ENCODE assay signal across 13 mouse cellular contexts in the genomic region with DNA sequence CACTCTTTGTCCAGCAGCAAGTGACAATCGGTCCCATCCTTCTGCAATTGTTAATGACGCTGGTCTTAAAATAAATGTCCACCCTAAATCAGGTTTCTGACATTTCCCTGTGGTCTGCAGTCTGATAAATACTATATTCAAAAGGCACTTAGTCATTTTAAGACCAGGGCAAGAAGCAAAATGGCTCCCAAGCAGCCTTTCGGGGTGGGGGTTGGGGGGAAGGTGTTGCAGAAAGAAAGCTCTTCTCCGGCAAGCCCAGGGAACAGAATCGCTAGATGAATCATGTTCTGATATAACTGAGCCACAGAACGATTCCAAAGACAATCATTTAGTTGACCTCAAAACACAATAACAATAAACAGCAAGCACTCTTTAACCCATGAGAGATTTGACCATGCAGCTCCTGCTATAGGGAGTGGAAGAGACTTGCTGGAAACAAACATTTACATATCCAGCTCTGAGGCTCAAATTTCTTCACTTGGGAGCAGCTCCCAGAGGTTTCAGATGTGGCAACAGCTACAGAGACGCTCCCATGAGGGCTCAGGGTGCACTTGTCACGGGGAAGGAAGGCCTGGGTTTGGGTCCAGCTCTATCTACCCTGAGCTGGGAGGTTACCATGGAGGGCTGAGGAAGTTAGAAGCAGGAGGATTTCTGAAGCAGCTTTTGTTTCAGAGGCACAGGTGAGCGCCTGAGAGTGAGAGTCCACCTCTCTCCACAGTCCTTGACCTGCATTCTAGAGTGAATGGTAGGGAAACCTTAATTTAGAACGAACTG. TPM values are rescaled to one million over a fixed set of nuclear protein-coding genes. Genes with fewer than 3 reads are reported as not detected.
DNase-seq lines count a peak whose midpoint lies in the region; ATAC-seq and TF ChIP-seq lines count a peak whose summit lies in the region.
"Had no signal": no experiment of that assay in that cellular context is flagged by ENCODE, and none has a peak within 500 bp of the region (broad histone marks: within the 10 kb centered on the region; RNA-seq: fewer than 3 reads in every experiment).

No protein-coding gene starts in this region.

- no peak overlapping the region for H3K4me3 ChIP-seq in forebrain, embryonic 12.5 days (replicated peaks)
- no peak overlapping the region for H3K4me3 ChIP-seq in forebrain, embryonic 10.5 days
- no peak overlapping the region for H3K4me3 ChIP-seq in lung, embryonic 15.5 days
- H3K4me3 ChIP-seq in midbrain, embryonic 15.5 days = peak overlapping the region; percentile 44
- no peak overlapping the region for H3K4me3 ChIP-seq in kidney, embryonic 16.5 days (ENCODE audit: low read length)
- H3K4me3 ChIP-seq: intestine, embryonic 15.5 days; megakaryocyte, embryonic 14.5 days; stomach, embryonic 15.5 days had no signal

- H3K4me1 ChIP-seq in forebrain, embryonic 12.5 days = peaks cover 63% of the 10 kb centered on the region
- peaks cover 90% of the 10 kb centered on the region for H3K4me1 ChIP-seq in forebrain, embryonic 10.5 days
- H3K4me1 ChIP-seq in lung, embryonic 15.5 days = peaks cover 69% of the 10 kb centered on the region
- H3K4me1 ChIP-seq in midbrain, embryonic 15.5 days = peaks cover 61% of the 10 kb centered on the region
- H3K4me1 ChIP-seq in kidney, embryonic 16.5 days (ENCODE audit: insufficient read depth, low read length) = peaks cover 38% of the 10 kb centered on the region

- no peaks in the 10 kb centered on the region; the same call in 1 of the 2 replicates for H3K27me3 ChIP-seq in forebrain, embryonic 12.5 days
- peaks cover 28% of the 10 kb centered on the region for H3K27me3 ChIP-seq in forebrain, embryonic 10.5 days (ENCODE audit: poor library complexity, severe bottlenecking)
- H3K27me3 ChIP-seq in lung, embryonic 15.5 days = no peaks in the 10 kb centered on the region
- no peaks in the 10 kb centered on the region for H3K27me3 ChIP-seq in midbrain, embryonic 15.5 days (replicated peaks)
- no peaks in the 10 kb centered on the region for H3K27me3 ChIP-seq in kidney, embryonic 16.5 days (ENCODE audit: insufficient read depth, low read length)
- H3K27me3 ChIP-seq: intestine, embryonic 15.5 days; stomach, embryonic 15.5 days had no signal

- no peak for ATAC-seq in forebrain, embryonic 12.5 days (ENCODE audit: low FRiP score)
- ATAC-seq in lung, embryonic 15.5 days (ENCODE audit: borderline replicate concordance, extremely low read depth, low FRiP score, low TSS enrichment) = no peak
- no peak for ATAC-seq in midbrain, embryonic 15.5 days (replicated peaks)
- ATAC-seq in kidney, embryonic 16.5 days (ENCODE audit: low FRiP score, low TSS enrichment) = no peak
- ATAC-seq: intestine, embryonic 15.5 days had no signal

- H3K9ac ChIP-seq in forebrain, embryonic 12.5 days = no peak overlapping the region
- H3K9ac ChIP-seq in lung, embryonic 15.5 days = no peak overlapping the region
- H3K9ac ChIP-seq in midbrain, embryonic 15.5 days = peak overlapping the region; percentile 24
- no peak overlapping the region for H3K9ac ChIP-seq in kidney, embryonic 16.5 days (replicated peaks; ENCODE audit: low read length)
- H3K9ac ChIP-seq: intestine, embryonic 15.5 days; stomach, embryonic 15.5 days had no signal

- H3K27ac ChIP-seq in forebrain, embryonic 12.5 days = peak overlapping the region; percentile 21; the same call in 1 of the 2 replicates
- no peak overlapping the region for H3K27ac ChIP-seq in forebrain, embryonic 10.5 days
- H3K27ac ChIP-seq in lung, embryonic 15.5 days = peak overlapping the region; percentile 1; the same call in 1 of the 2 replicates
- peak overlapping the region; percentile 84 for H3K27ac ChIP-seq in midbrain, embryonic 15.5 days
- H3K27ac ChIP-seq in kidney, embryonic 16.5 days (ENCODE audit: low read length) = no peak overlapping the region
- H3K27ac ChIP-seq: intestine, embryonic 15.5 days; stomach, embryonic 15.5 days had no signal

- no peak for TF ChIP-seq POLR2A in brain, embryonic 14.5 days (IDR thresholded peaks at IDR 0.05; ENCODE audit: borderline replicate concordance, extremely low read depth, insufficient read depth, insufficient read length, poor library complexity, severe bottlenecking)

- H3K4me2 ChIP-seq in forebrain, embryonic 12.5 days = peak overlapping the region; percentile 19; the same call in 1 of the 2 replicates
- no peak overlapping the region for H3K4me2 ChIP-seq in lung, embryonic 15.5 days
- H3K4me2 ChIP-seq in midbrain, embryonic 15.5 days = peak overlapping the region; percentile 52
- no peak overlapping the region for H3K4me2 ChIP-seq in kidney, embryonic 16.5 days (replicated peaks; ENCODE audit: low read depth, low read length)
- H3K4me2 ChIP-seq: intestine, embryonic 15.5 days; stomach, embryonic 15.5 days had no signal

- 82% methylated on average over 10 of the region's 10 CpGs for WGBS in forebrain, embryonic 12.5 days
- whole genome bisulfite sequencing in forebrain, embryonic 10.5 days = 77% methylated on average over 10 of the region's 10 CpGs
- 55% methylated on average over 10 of the region's 10 CpGs for WGBS in lung, embryonic 15.5 days
- 63% methylated on average over 10 of the region's 10 CpGs for WGBS in midbrain, embryonic 15.5 days
- 69% methylated on average over 10 of the region's 10 CpGs for WGBS in kidney, embryonic 16.5 days

- H3K36me3 ChIP-seq in forebrain, embryonic 12.5 days (replicated peaks) = no peaks in the 10 kb centered on the region
- no peaks in the 10 kb centered on the region for H3K36me3 ChIP-seq in forebrain, embryonic 10.5 days (replicated peaks)
- H3K36me3 ChIP-seq in lung, embryonic 15.5 days = no peaks in the 10 kb centered on the region
- H3K36me3 ChIP-seq in midbrain, embryonic 15.5 days (replicated peaks) = no peaks in the 10 kb centered on the region
- H3K36me3 ChIP-seq in kidney, embryonic 16.5 days (ENCODE audit: insufficient read depth, low read length) = no peaks in the 10 kb centered on the region
- H3K36me3 ChIP-seq: intestine, embryonic 15.5 days; stomach, embryonic 15.5 days had no signal

- TF ChIP-seq CTCF in brain, embryonic 14.5 days (IDR thresholded peaks at IDR 0.05; ENCODE audit: borderline replicate concordance, extremely low read depth, insufficient read depth, insufficient read length) = no peak

- no peaks in the 10 kb centered on the region for H3K9me3 ChIP-seq in forebrain, embryonic 12.5 days
- no peaks in the 10 kb centered on the region for H3K9me3 ChIP-seq in forebrain, embryonic 10.5 days
- no peaks in the 10 kb centered on the region for H3K9me3 ChIP-seq in lung, embryonic 15.5 days
- H3K9me3 ChIP-seq in midbrain, embryonic 15.5 days = no peaks in the 10 kb centered on the region
- H3K9me3 ChIP-seq in kidney, embryonic 16.5 days (ENCODE audit: low read length) = no peaks in the 10 kb centered on the region
- H3K9me3 ChIP-seq: intestine, embryonic 15.5 days; megakaryocyte, embryonic 14.5 days; stomach, embryonic 15.5 days had no signal

- no peak for DNase-seq in forebrain, embryonic 10.5 days (ENCODE audit: extremely low spot score, low spot score)
- DNase-seq in lung, postnatal 36 days = no peak
- peak; percentile 58 for DNase-seq in brain, embryonic 14.5 days (ENCODE audit: low read depth)
- DNase-seq in ovary, postnatal 14 days (ENCODE audit: low spot score) = no peak
- DNase-seq: B cell, adult 2 months; liver had no signal

RNA-seq across cellular contexts. Expression of gene Zbtb38, which starts 22.9 kb away (rescaled TPM):
- polyA plus RNA-seq in forebrain, embryonic 12.5 days (2016; fragmentation: Nextera tagmentation; extraction: Ambion mirVana) = 14.7 and 15.7 TPM in 2 replicates
- 9.0 and 9.4 TPM in 2 replicates for polyA plus RNA-seq in forebrain, embryonic 10.5 days (2016; fragmentation: Nextera tagmentation; extraction: Ambion mirVana)
- polyA plus RNA-seq in lung, embryonic 15.5 days (2015; fragmentation: Nextera tagmentation; extraction: Ambion mirVana) = 26.3 and 26.4 TPM in 2 replicates
- 8.3 and 15.0 TPM in 2 replicates for polyA plus RNA-seq in brain, embryonic 14.5 days (2012; rRNA removed)
- polyA plus RNA-seq in midbrain, embryonic 15.5 days (2015; fragmentation: Nextera tagmentation; extraction: Ambion mirVana) = 57.2 and 59.2 TPM in 2 replicates
- 22.1 and 24.8 TPM in 2 replicates for polyA plus RNA-seq in kidney, embryonic 16.5 days (2015; fragmentation: Nextera tagmentation; extraction: Ambion mirVana)

Comparison
In these comparisons a context has a peak if more than half of its experiments do, and no peak if none do; other contexts are left out.
1. H3K27ac ChIP-seq: peak in forebrain, embryonic 12.5 days (single experiment), lung, embryonic 15.5 days (single experiment) and midbrain, embryonic 15.5 days (single experiment); none in forebrain, embryonic 10.5 days (single experiment) and kidney, embryonic 16.5 days (single experiment).
2. H3K4me2 ChIP-seq: peak in forebrain, embryonic 12.5 days (single experiment) and midbrain, embryonic 15.5 days (single experiment); none in lung, embryonic 15.5 days (single experiment) and kidney, embryonic 16.5 days (single experiment).